Mouse (Mus musculus) liver, embryonic 14.5 days (tissue): ENCODE measurements around the gene Cdh23. TPM values are rescaled to one million over a fixed set of nuclear protein-coding genes. Genes with fewer than 3 reads are reported as not detected.
A peak's percentile ranks its signal among the peaks of the same experiment; 100 is the strongest.

Source experiments
- ATAC-seq: fragments of 200-750 bp; cut with Nextera tagmentation; 2 replicates; pipeline ENCODE4 v1.8.0; 2017; ENCODE audit warnings: moderate number of reproducible peaks, mild to moderate bottlenecking, moderate library complexity; ENCODE audit not compliant: insufficient read depth
- DNase-seq, 3 experiments: peaks; one replicate each; pipeline ENCODE4 v3.0.0-alpha.2; 2012 to 2013; ENCODE audit warnings: low read depth in 3 of 3, low spot score in 3 of 3
- H3K27ac ChIP-seq: fragments of 300-500 bp; sonication (generic); 2 replicates; pipeline ENCODE4 v1.5.1; 2014; ENCODE audit warnings: moderate library complexity, mild to moderate bottlenecking, control low read depth, inconsistent platforms
- H3K27me3 ChIP-seq: fragments of 300-500 bp; sonication (generic); 2 replicates; pipeline ENCODE4 v1.6.1; 2014; ENCODE audit warnings: mild to moderate bottlenecking, low read length, moderate library complexity; ENCODE audit not compliant: control insufficient read depth, insufficient read depth
- H3K36me3 ChIP-seq: fragments of 300-500 bp; sonication (generic); replicated peaks from 2 replicates; pipeline ENCODE4 v1.6.1; 2014; ENCODE audit warnings: low read depth; ENCODE audit not compliant: control insufficient read depth, insufficient read depth
- H3K4me1 ChIP-seq, 2 experiments: fragments of 200-500 bp in 1 of 2; fragments of 300-500 bp in 1 of 2; sonication (generic) in 1 of 2; replicated peaks; 2 replicates each; pipeline ENCODE4 v1.6.1; 2012 to 2014; ENCODE audit warnings: antibody characterized with exemption in 1 of 2, inconsistent platforms in 1 of 2, low read length in 1 of 2; ENCODE audit not compliant: control insufficient read depth in 2 of 2, insufficient read depth in 2 of 2
- H3K4me2 ChIP-seq: fragments of 300-500 bp; sonication (generic); 2 replicates; pipeline ENCODE4 v1.6.1; 2014; ENCODE audit warnings: low read depth, mild to moderate bottlenecking, control low read depth, moderate library complexity
- H3K4me3 ChIP-seq, 2 experiments: fragments of 200-500 bp in 1 of 2; fragments of 300-500 bp in 1 of 2; sonication (generic) in 1 of 2; 2 replicates each; pipeline ENCODE4 v1.5.1; 2012 to 2014; ENCODE audit warnings: low read depth in 2 of 2, low read length in 2 of 2, mild to moderate bottlenecking in 2 of 2, control low read depth in 1 of 2, inconsistent platforms in 1 of 2, moderate library complexity in 1 of 2; ENCODE audit not compliant: insufficient read depth in 1 of 2
- H3K9ac ChIP-seq: fragments of 300-500 bp; sonication (generic); replicated peaks from 2 replicates; pipeline ENCODE4 v1.6.1; 2014; ENCODE audit warnings: mild to moderate bottlenecking, control low read depth, moderate library complexity
- H3K9me3 ChIP-seq: fragments of 300-500 bp; sonication (generic); 2 replicates; pipeline ENCODE4 v1.6.1; 2016; ENCODE audit warnings: low read length, mixed read lengths; ENCODE audit not compliant: control insufficient read depth
- CTCF ChIP-seq: IDR thresholded peaks from 2 replicates; pipeline ENCODE4 v1.5.1; 2016; ENCODE audit warnings: antibody characterized with exemption, low read depth, control low read depth
- EP300 ChIP-seq: IDR thresholded peaks from 2 replicates; pipeline ENCODE4 v1.6.1; 2016; ENCODE audit warnings: antibody characterized with exemption, low read depth
- WGBS: fragments of 180-500 bp; shearing (Covaris S2); extraction: QIAGEN DNeasy Blood & Tissue Kit; methylation state at CpG from one replicate; pipeline ENCODE4 v1.1.7; 2014; ENCODE audit not compliant: insufficient replicate concordance; 5-methylcytosine and 5-hydroxymethylcytosine counted together
- polyA plus RNA-seq, 2 experiments: library from polyadenylated mRNA; depleted of rRNA in 1 of 2; stranded (reverse) in 1 of 2; unstranded in 1 of 2; fragments of >200 nt; fragmentation: Nextera tagmentation in 1 of 2; extraction: Ambion mirVana in 1 of 2; gene quantifications; 2 replicates each; pipeline versions ENCODE4 v1.2.1 to v1.2.3; 2012 to 2014

The Cdh23 gene
- polyA plus RNA-seq, 2 experiments: 0.02 TPM; not detected in 1

DNA sequence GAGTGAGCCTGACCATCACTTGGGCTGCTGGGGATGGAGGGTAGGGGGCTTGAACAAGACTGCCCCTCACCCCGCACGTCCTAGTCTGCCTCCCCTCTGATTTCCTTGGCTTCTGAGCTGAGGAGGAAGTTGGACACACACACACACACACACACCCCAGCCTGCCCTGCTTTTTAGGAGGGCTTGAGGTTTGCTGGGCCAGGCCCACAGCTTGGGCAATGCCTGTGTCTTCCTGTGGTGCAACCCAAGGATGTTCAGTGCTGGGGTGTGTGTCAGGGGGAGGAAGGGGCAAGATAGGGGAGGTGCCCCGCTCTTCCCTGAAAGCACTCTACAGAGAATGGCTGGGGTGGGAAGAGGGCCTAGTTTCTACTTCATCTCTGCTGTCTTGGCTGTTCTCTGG lies 352.2 kb downstream of the Cdh23 start:
- Histone ChIP-seq H3K9me3 (no peaks in the 10 kb centered on the region), H3K27ac (no peak overlapping the region), H3K4me1 (peaks cover 12 to 31% of the 10 kb centered on the region in 2 experiments), H3K27me3 (no peaks in the 10 kb centered on the region), H3K9ac (no peak overlapping the region), H3K4me2 (no peak overlapping the region), H3K4me3 (no peak overlapping the region), H3K36me3 (no peaks in the 10 kb centered on the region)
- TF ChIP-seq EP300 (no peak), CTCF (no peak)
- peak in 1 of 3 experiments; percentile 22 for DNase-seq
- no peak for ATAC-seq
- WGBS: 26% methylated on average over 3 of the region's 3 CpGs

DNA sequence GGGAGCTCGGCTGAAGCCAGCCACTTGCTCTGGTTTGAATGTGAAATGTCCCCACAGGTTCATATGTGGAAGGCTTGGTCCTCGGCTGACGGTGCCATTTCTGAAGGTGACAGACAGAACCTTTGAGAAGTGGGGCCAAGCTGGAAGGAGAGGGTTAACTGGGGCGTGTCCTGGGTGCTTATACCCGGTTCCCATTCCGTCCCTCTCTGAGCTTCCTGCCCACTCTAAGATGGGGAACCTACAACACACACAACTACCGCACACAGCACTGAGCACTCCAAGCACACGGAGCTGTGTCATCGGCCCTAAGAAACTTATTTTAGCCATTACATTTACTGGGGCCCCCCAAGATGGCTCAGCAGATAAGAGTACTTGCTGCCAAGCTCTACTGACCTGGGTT lies 354.8 kb downstream of the Cdh23 start:
- H3K4me3 ChIP-seq: no peak overlapping the region
- WGBS: 27% methylated on average over 9 of the region's 9 CpGs
- H3K27ac ChIP-seq: no peak overlapping the region

DNA sequence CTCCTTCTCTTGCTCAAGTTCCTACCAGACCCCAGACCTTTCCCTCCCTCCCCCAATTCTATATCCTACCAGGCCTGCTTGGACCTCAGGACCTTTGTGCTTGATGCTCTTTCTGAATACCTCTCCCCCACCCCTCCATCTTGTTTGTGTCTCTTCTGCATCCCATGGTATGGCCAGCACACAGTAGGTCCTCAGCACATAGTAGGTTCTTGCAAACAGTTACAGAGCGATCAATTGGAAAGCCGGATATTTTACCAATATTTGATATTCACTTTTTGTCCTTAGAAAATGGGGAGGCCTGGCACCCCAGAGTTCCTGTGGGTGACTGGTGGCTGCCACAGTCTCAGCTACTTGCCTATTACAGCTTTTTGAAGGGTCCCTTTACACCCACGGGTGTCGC lies 361.3 kb downstream of the Cdh23 start:
- Histone ChIP-seq H3K4me1 (peaks cover 0 to 2% of the 10 kb centered on the region in 2 experiments; a peak in 1 of 4 replicates), H3K27me3 (no peaks in the 10 kb centered on the region), H3K9me3 (no peaks in the 10 kb centered on the region), H3K4me3 (no peak overlapping the region), H3K4me2 (no peak overlapping the region), H3K36me3 (no peaks in the 10 kb centered on the region), H3K9ac (no peak overlapping the region), H3K27ac (no peak overlapping the region)
- no peak for TF ChIP-seq CTCF
- TF ChIP-seq EP300: no peak
- DNase-seq: no peak
- 73% methylated on average over 4 of the region's 4 CpGs for WGBS
- no peak for ATAC-seq

More for the DNA sequence above, 354.8 kb downstream of the Cdh23 start:
- Histone ChIP-seq H3K9me3 (no peaks in the 10 kb centered on the region), H3K9ac (no peak overlapping the region), H3K36me3 (no peaks in the 10 kb centered on the region), H3K4me1 (peaks cover 3 to 9% of the 10 kb centered on the region in 2 experiments; a peak in 2 of 4 replicates), H3K4me2 (no peak overlapping the region), H3K27me3 (no peaks in the 10 kb centered on the region)
- TF ChIP-seq CTCF: no peak
- no peak for TF ChIP-seq EP300
- DNase-seq (no peak), ATAC-seq (no peak)

DNA sequence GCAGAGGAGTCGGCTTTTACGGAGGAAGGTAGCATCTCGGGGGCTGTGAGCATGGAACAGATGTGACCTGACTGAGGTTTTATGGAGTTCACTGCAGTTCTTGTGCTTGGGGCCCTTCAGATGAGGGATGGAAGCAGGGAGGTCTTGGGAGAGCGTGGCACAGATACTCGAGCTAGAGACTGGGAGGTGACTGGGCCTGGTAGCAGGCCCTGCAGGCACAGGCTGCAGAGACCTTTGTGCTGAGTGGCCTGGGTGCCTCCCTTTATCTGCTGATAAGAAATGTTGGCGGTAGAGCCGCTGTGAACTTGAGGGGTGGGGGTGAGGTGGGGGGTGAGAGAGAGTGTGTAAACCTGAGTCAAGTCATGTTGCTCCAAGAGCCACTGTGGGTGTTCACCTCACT lies 361.7 kb downstream of the Cdh23 start:
- Histone ChIP-seq H3K27me3 (no peaks in the 10 kb centered on the region), H3K9ac (no peak overlapping the region), H3K4me3 (no peak overlapping the region), H3K9me3 (no peaks in the 10 kb centered on the region), H3K27ac (no peak overlapping the region), H3K4me1 (peaks cover 0 to 2% of the 10 kb centered on the region in 2 experiments; a peak in 1 of 4 replicates), H3K36me3 (no peaks in the 10 kb centered on the region), H3K4me2 (no peak overlapping the region)
- no peak for ATAC-seq
- DNase-seq: no peak
- TF ChIP-seq CTCF (no peak), EP300 (no peak)
- WGBS: 40% methylated on average over 7 of the region's 7 CpGs

DNA sequence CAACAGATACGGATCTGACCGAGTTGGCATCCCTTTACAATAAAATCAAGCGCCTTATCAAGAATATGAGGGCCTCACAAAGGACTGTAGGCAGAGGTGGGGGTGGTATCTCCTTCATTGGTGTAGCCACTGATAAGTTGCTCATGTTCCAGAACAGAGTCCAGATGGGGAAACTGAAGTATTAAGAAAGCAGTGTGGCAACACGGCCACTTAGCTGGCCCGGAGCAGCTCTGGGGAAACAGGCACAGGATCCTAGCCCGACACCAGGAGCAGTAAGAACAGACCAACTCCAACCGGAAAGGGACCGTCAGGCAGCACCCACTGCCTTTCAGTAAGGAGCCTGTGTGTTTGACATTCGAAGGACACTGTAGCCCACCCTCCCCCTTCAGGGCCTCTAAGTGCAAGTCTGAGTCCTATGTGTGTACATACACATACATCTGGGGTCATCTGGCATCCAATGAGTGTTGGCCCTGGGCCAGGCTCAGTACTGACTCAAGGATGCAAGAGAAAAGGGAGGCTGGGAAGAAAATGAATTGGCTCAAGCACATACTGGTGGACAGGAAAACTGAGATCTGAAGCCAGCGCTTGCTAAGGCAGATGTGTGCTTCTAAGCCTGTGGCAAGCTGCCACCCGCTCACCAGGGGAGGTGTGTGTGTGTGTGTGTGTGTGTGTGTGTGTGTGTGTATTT lies 367.2 kb downstream of the Cdh23 start:
- Histone ChIP-seq H3K9me3 (no peaks in the 10 kb centered on the region), H3K4me1 (peaks cover 0 to 3% of the 10 kb centered on the region in 2 experiments; a peak in 1 of 4 replicates), H3K4me3 (no peak overlapping the region), H3K9ac (no peak overlapping the region), H3K36me3 (no peaks in the 10 kb centered on the region), H3K27ac (no peak overlapping the region), H3K27me3 (no peaks in the 10 kb centered on the region), H3K4me2 (no peak overlapping the region)
- DNase-seq: no peak
- TF ChIP-seq EP300: no peak
- no peak for TF ChIP-seq CTCF
- WGBS: 55% methylated on average over 11 of the region's 11 CpGs
- ATAC-seq: no peak
